Mouse (Mus musculus): Measurements from ENCODE around the gene Acss1. TPM values are rescaled to one million over a fixed set of nuclear protein-coding genes. Genes with fewer than 3 reads are reported as not detected.

Acss1 gene
- polyA plus RNA-seq, 1 experiment from 2014 or later: 5.6 TPM

- ATAC-seq (ENCODE audit: low FRiP score, low TSS enrichment): no peak
- Histone ChIP-seq H3K4me3 (ENCODE audit: low read length) (no peak overlapping the region; the same call in 1 of the 2 replicates), H3K4me2 (replicated peaks; ENCODE audit: low read depth, low read length) (0 out of 2 replicates have a peak overlapping the region, but pooled peaks have one; percentile 75), H3K4me1 (ENCODE audit: control insufficient read depth, insufficient read depth, low read length) (no peaks in the 10 kb centered on the region), H3K36me3 (ENCODE audit: control insufficient read depth, insufficient read depth, low read length) (no peaks in the 10 kb centered on the region), H3K9me3 (ENCODE audit: control insufficient read depth, low read length) (no peaks in the 10 kb centered on the region), H3K27me3 (ENCODE audit: control insufficient read depth, insufficient read depth, low read length) (no peaks in the 10 kb centered on the region), H3K9ac (ENCODE audit: low read depth, low read length) (no peak overlapping the region), H3K27ac (ENCODE audit: low read depth, low read length) (no peak overlapping the region)
- 78% methylated on average over 1 of the region's 1 CpGs for WGBS
These were observed 61.2 kb downstream of the Acss1 start for GRCm38 (mm10) chr2:150607086-150607485.

- Histone ChIP-seq H3K4me1 (ENCODE audit: control insufficient read depth, insufficient read depth, low read length) (no peaks in the 10 kb centered on the region), H3K9me3 (ENCODE audit: control insufficient read depth, low read length) (no peaks in the 10 kb centered on the region), H3K27ac (ENCODE audit: low read depth, low read length) (no peak overlapping the region), H3K27me3 (ENCODE audit: control insufficient read depth, insufficient read depth, low read length) (no peaks in the 10 kb centered on the region), H3K4me3 (ENCODE audit: low read length) (no peak overlapping the region), H3K4me2 (replicated peaks; ENCODE audit: low read depth, low read length) (no peak overlapping the region), H3K9ac (ENCODE audit: low read depth, low read length) (no peak overlapping the region), H3K36me3 (ENCODE audit: control insufficient read depth, insufficient read depth, low read length) (no peaks in the 10 kb centered on the region)
- 90% methylated on average over 2 of the region's 2 CpGs for WGBS
- no peak for ATAC-seq (ENCODE audit: low FRiP score, low TSS enrichment)
These were observed 63.5 kb downstream of the Acss1 start for GRCm38 (mm10) chr2:150604802-150605201.

GRCm38 (mm10) chr2:150602166-150602565 is 66.1 kb downstream of the Acss1 start:
- 91% methylated on average over 2 of the region's 2 CpGs for WGBS
- Histone ChIP-seq H3K9ac (ENCODE audit: low read depth, low read length) (no peak overlapping the region), H3K4me3 (ENCODE audit: low read length) (no peak overlapping the region), H3K27ac (ENCODE audit: low read depth, low read length) (no peak overlapping the region), H3K36me3 (ENCODE audit: control insufficient read depth, insufficient read depth, low read length) (peaks cover 2% of the 10 kb centered on the region; the same call in 1 of the 2 replicates), H3K27me3 (ENCODE audit: control insufficient read depth, insufficient read depth, low read length) (no peaks in the 10 kb centered on the region), H3K9me3 (ENCODE audit: control insufficient read depth, low read length) (no peaks in the 10 kb centered on the region), H3K4me2 (replicated peaks; ENCODE audit: low read depth, low read length) (no peak overlapping the region), H3K4me1 (ENCODE audit: control insufficient read depth, insufficient read depth, low read length) (no peaks in the 10 kb centered on the region)
- ATAC-seq (ENCODE audit: low FRiP score, low TSS enrichment): no peak

- Histone ChIP-seq H3K4me1 (ENCODE audit: control insufficient read depth, insufficient read depth, low read length) (no peaks in the 10 kb centered on the region), H3K27me3 (ENCODE audit: control insufficient read depth, insufficient read depth, low read length) (no peaks in the 10 kb centered on the region), H3K36me3 (ENCODE audit: control insufficient read depth, insufficient read depth, low read length) (peaks cover 2% of the 10 kb centered on the region; the same call in 1 of the 2 replicates), H3K4me3 (ENCODE audit: low read length) (no peak overlapping the region), H3K4me2 (replicated peaks; ENCODE audit: low read depth, low read length) (no peak overlapping the region), H3K9me3 (ENCODE audit: control insufficient read depth, low read length) (no peaks in the 10 kb centered on the region), H3K27ac (ENCODE audit: low read depth, low read length) (no peak overlapping the region), H3K9ac (ENCODE audit: low read depth, low read length) (no peak overlapping the region)
- WGBS: 96% methylated on average over 2 of the region's 2 CpGs
- no peak for ATAC-seq (ENCODE audit: low FRiP score, low TSS enrichment)
These were observed 68.0 kb downstream of the Acss1 start for GRCm38 (mm10) chr2:150600263-150600662.

- Histone ChIP-seq H3K36me3 (ENCODE audit: control insufficient read depth, insufficient read depth, low read length) (peaks cover 5% of the 10 kb centered on the region), H3K4me1 (ENCODE audit: control insufficient read depth, insufficient read depth, low read length) (no peaks in the 10 kb centered on the region), H3K27me3 (ENCODE audit: control insufficient read depth, insufficient read depth, low read length) (no peaks in the 10 kb centered on the region), H3K4me2 (replicated peaks; ENCODE audit: low read depth, low read length) (no peak overlapping the region), H3K27ac (ENCODE audit: low read depth, low read length) (no peak overlapping the region), H3K9me3 (ENCODE audit: control insufficient read depth, low read length) (no peaks in the 10 kb centered on the region), H3K9ac (ENCODE audit: low read depth, low read length) (no peak overlapping the region), H3K4me3 (ENCODE audit: low read length) (no peak overlapping the region)
- WGBS: 96% methylated on average over 3 of the region's 3 CpGs
- ATAC-seq (ENCODE audit: low FRiP score, low TSS enrichment): no peak
These were observed 72.7 kb downstream of the Acss1 start for GRCm38 (mm10) chr2:150595411-150596190.

GRCm38 (mm10) chr2:150589076-150589475 is 79.2 kb downstream of the Acss1 start:
- H3K4me2 ChIP-seq (replicated peaks; ENCODE audit: low read depth, low read length): no peak overlapping the region
- no peak for ATAC-seq (ENCODE audit: low FRiP score, low TSS enrichment)
- no peaks in the 10 kb centered on the region for H3K27me3 ChIP-seq (ENCODE audit: control insufficient read depth, insufficient read depth, low read length)
- no peak overlapping the region for H3K9ac ChIP-seq (ENCODE audit: low read depth, low read length)
- H3K36me3 ChIP-seq (ENCODE audit: control insufficient read depth, insufficient read depth, low read length): peaks cover 40% of the 10 kb centered on the region
- no peaks in the 10 kb centered on the region for H3K4me1 ChIP-seq (ENCODE audit: control insufficient read depth, insufficient read depth, low read length)
- 85% methylated on average over 11 of the region's 11 CpGs for WGBS
- no peak overlapping the region for H3K27ac ChIP-seq (ENCODE audit: low read depth, low read length)
- no peaks in the 10 kb centered on the region for H3K9me3 ChIP-seq (ENCODE audit: control insufficient read depth, low read length)
- no peak overlapping the region for H3K4me3 ChIP-seq (ENCODE audit: low read length)

GRCm38 (mm10) chr2:150579628-150580027 is 88.7 kb downstream of the Acss1 start:
- Histone ChIP-seq H3K27me3 (ENCODE audit: control insufficient read depth, insufficient read depth, low read length) (no peaks in the 10 kb centered on the region), H3K9me3 (ENCODE audit: control insufficient read depth, low read length) (no peaks in the 10 kb centered on the region), H3K27ac (ENCODE audit: low read depth, low read length) (no peak overlapping the region), H3K4me2 (replicated peaks; ENCODE audit: low read depth, low read length) (no peak overlapping the region), H3K4me1 (ENCODE audit: control insufficient read depth, insufficient read depth, low read length) (no peaks in the 10 kb centered on the region), H3K36me3 (ENCODE audit: control insufficient read depth, insufficient read depth, low read length) (peaks cover 15% of the 10 kb centered on the region), H3K4me3 (ENCODE audit: low read length) (no peak overlapping the region), H3K9ac (ENCODE audit: low read depth, low read length) (no peak overlapping the region)
- 88% methylated on average over 1 of the region's 1 CpGs for WGBS
- no peak for ATAC-seq (ENCODE audit: low FRiP score, low TSS enrichment)

GRCm38 (mm10) chr2:150578603-150579002 is 89.7 kb downstream of the Acss1 start:
- WGBS: 89% methylated on average over 5 of the region's 5 CpGs
- H3K4me1 ChIP-seq (ENCODE audit: control insufficient read depth, insufficient read depth, low read length): no peaks in the 10 kb centered on the region
- H3K4me2 ChIP-seq (replicated peaks; ENCODE audit: low read depth, low read length): no peak overlapping the region
- H3K27me3 ChIP-seq (ENCODE audit: control insufficient read depth, insufficient read depth, low read length): no peaks in the 10 kb centered on the region
- no peak overlapping the region for H3K4me3 ChIP-seq (ENCODE audit: low read length)
- no peaks in the 10 kb centered on the region for H3K9me3 ChIP-seq (ENCODE audit: control insufficient read depth, low read length)
- peaks cover 5% of the 10 kb centered on the region; the same call in 1 of the 2 replicates for H3K36me3 ChIP-seq (ENCODE audit: control insufficient read depth, insufficient read depth, low read length)
- H3K27ac ChIP-seq (ENCODE audit: low read depth, low read length): no peak overlapping the region
- no peak overlapping the region for H3K9ac ChIP-seq (ENCODE audit: low read depth, low read length)
- ATAC-seq (ENCODE audit: low FRiP score, low TSS enrichment): no peak

GRCm38 (mm10) chr2:150576256-150576655 is 92.0 kb downstream of the Acss1 start:
- 96% methylated on average over 1 of the region's 1 CpGs for WGBS
- H3K9me3 ChIP-seq (ENCODE audit: control insufficient read depth, low read length): no peaks in the 10 kb centered on the region
- no peaks in the 10 kb centered on the region for H3K4me1 ChIP-seq (ENCODE audit: control insufficient read depth, insufficient read depth, low read length)
- H3K27ac ChIP-seq (ENCODE audit: low read depth, low read length): no peak overlapping the region
- H3K9ac ChIP-seq (ENCODE audit: low read depth, low read length): no peak overlapping the region
- ATAC-seq (ENCODE audit: low FRiP score, low TSS enrichment): no peak
- peaks cover 2% of the 10 kb centered on the region; the same call in 1 of the 2 replicates for H3K36me3 ChIP-seq (ENCODE audit: control insufficient read depth, insufficient read depth, low read length)
- no peak overlapping the region for H3K4me2 ChIP-seq (replicated peaks; ENCODE audit: low read depth, low read length)
- no peaks in the 10 kb centered on the region for H3K27me3 ChIP-seq (ENCODE audit: control insufficient read depth, insufficient read depth, low read length)
- H3K4me3 ChIP-seq (ENCODE audit: low read length): no peak overlapping the region
